Mouse (Mus musculus) induced T-regulatory cell, adult 2 months (primary cell): ENCODE data around the gene Arhgef7.

ENCODE experiments used
- DNase-seq: peaks from one replicate; pipeline ENCODE4 v3.0.0-alpha.2; 2012; ENCODE audit warnings: low read depth

Gene Arhgef7

GRCm38 (mm10) chr8:11797729-11798479 lies 70.4 kb downstream of the Arhgef7 start:
- no peak for DNase-seq

GRCm38 (mm10) chr8:11798480-11798867 lies 71.0 kb downstream of the Arhgef7 start:
- DNase-seq: no peak

DNA sequence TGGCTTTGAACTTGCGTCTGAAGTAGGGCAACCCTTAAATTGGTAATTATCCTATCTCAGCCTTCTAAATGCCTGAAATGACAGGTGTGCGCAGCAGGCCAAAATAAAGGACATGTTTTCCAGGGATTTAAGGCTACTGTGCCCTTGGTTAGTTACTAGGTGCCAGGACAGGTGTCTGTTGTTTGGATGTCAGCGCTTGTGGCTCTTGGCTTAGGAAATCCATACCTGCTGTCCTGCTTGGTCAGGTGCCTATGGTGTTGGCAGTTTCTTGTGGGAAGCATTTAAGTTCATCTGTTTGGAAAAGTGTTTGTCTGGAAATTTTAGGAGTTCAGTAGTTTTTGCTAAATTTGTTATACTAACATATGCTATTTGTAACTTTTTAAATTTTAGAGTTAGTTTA lies 71.6 kb downstream of the Arhgef7 start:
- DNase-seq: no peak

DNA sequence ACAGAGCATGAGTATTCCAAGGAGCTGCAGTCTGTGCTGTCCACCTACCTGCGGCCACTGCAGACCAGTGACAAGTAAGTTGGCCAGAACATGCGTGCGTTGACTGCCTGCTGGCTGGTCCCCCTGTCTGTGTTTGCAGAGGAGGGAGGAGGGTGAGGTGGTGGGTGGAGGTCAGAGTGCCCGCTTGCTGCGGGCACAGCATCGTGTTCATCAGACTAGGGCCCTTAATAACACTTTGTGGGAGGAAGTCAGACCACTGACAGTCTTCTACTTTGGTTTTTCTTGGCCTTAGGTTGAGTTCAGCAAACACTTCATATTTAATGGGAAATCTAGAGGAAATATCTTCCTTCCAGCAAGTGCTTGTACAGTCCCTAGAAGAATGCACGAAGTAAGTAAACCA lies 73.0 kb downstream of the Arhgef7 start:
- DNase-seq: no peak

DNA sequence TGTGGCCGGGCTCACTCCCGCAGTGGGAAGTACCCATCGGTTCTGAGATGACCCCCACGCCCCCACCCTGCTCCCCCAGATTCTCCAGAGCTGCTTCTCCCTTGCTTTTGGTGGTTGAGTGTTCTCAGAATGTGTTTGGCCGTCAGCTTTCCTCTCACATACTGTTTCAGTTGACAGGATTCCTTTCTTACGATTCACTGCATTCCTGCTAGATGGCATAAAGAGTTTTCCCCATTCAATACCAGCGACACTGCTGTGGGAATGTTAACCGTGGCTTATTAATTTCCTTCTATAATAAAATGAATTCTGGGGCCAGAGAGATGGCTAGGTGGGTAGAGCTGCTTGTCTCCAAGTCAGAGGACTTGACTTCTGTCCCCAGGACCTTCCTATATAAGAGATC lies 74.0 kb downstream of the Arhgef7 start:
- no peak for DNase-seq

GRCm38 (mm10) chr8:11804914-11805313 lies 77.4 kb downstream of the Arhgef7 start:
- DNase-seq: no peak

DNA sequence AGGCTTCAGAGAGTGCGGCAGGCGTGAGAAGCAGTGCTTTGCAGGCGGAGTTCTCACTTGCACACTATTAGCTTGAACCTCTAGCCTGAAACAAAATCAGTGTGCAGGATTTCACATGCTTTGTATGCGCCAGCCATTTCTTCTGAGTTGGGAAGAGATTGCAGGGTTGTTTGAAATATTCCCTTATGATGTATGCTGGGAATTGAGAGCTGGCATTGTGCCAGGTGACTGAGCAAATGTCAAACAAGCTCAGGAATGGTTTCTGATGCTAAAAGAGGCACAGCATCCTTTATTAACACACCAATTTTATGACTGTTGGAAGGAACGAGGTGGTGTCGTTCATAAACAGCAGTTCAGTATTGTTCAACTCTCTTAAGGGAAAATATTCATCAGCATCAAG lies 78.7 kb downstream of the Arhgef7 start:
- DNase-seq: no peak

- no peak for DNase-seq
Measured at GRCm38 (mm10) chr8:11807361-11807760, 79.8 kb downstream of the Arhgef7 start.

GRCm38 (mm10) chr8:11808047-11808446 lies 80.5 kb downstream of the Arhgef7 start:
- no peak for DNase-seq

DNA sequence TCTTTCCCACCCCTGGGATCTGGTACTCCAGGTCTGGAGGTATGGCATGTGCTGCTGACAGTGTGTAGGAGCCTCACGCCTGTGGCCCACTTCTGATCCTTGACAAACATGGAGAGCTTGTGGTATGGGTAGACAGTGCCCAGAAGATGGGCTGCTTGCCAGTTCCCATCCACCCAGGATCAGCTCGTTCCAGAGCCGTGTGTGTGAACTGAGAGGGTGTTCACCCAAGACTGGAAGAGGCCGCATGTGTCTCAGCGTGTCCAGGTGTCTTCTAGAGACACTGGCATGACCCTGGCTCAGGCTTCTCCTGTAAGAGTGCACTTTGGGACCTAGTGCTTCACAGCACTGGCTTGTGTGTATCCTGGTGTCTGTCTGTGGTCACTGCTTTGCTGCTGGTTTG lies 82.9 kb downstream of the Arhgef7 start:
- DNase-seq: no peak

- DNase-seq: no peak
Measured at GRCm38 (mm10) chr8:11813801-11814200, 86.3 kb downstream of the Arhgef7 start.

DNA sequence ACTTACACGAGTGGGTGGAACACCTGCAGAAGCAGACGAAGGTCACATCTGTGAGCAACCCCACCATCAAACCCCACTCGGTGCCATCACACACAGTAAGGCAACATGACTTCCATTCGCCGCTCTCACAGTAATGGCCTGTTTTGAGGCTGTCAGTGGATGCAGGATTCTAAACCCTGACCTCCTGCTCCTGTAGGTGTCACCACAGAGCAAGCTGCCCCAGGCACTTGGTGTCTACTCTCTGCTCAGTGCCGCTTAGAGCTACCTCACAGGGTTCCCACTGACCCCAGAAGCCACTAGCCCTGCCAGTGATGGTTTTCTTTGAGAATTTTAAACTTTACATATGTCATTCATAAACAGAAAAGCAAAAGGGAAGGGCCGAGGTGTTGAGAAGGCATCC lies 87.7 kb downstream of the Arhgef7 start:
- DNase-seq: no peak

DNA sequence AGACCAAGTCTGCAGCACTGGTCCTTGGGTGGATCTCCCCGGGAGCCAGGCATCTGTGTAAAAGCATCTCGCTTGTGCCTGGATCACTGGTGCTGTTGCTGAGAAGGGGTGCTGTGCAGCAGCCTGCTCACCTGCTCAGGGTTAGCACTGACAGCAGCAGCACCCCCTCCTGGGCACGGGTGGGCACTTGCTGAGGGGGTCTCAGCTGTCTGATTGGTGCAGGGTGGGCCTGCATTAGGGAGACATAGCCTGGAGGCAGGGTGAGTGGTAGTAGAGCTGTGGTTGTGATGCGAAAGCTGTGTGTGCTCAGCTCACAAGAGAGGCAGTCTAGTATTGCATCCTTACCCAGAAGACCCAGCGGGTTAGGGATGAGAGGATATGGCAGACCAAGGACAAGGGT lies 92.6 kb downstream of the Arhgef7 start:
- no peak for DNase-seq

DNA sequence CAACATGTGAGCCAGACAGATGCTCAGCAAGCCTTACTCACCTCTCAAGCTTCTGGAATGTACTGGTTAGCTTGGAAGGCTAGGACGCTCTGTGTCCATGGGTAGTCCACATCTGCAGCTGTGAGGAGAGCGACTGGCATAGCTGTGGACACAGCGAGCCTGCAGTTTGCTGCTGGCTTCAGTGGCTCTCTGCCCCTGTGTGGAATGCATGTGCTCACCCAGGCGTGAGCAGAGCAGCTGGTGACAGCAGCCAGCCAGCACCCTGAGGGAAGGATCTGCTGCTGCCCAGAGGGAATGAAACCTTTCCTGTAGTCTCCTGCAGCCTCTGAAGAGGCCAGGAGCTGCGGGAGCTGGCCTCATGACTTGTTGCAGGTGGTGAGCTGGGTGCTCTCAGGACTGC lies 93.0 kb downstream of the Arhgef7 start:
- DNase-seq: no peak

GRCm38 (mm10) chr8:11821451-11822206 lies 94.1 kb downstream of the Arhgef7 start:
- DNase-seq: no peak

DNA sequence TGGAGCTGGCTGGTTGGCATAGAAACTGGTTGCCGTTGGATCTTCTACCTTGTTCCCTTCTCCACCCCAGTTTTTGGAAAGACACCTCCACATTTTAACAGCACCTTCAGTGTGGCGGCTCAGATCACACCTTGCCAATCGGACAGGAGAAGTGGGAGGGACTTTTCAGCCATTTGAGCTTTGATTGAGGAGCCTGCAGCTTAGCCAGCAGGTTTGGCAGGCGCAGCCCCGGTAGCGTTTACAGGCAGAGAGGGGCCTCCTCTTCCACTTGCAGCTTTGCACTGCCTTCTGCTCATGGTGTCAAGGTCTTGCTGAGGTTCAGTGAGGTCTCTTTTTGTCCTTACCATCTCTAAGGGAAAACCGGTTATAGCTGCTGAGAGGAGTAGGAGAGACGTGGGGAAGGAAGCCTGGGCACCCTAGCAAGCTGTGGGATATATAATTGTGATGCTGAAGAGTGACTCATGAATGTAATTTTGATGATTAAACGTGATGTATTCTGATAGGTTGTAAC lies 95.1 kb downstream of the Arhgef7 start:
- DNase-seq: no peak

DNA sequence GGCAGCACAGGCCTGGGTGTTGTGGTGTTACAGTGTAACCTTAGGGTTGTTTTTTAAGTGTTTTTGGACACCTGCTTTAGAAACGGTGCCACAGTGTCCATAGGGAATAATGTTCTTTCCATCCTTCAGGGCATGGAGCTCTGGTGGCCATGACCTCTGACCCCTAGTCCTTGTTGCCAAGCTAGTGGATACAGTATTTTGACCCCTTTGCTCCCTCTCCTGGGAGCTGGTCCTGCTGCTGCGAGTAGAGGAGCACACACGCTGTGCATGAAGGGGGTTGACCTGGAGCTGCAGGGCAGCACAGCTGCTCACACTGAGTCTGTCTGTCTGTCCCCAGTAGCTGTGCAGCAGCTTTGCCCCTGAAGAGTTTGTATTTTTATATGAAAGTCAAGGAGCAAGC lies 98.2 kb downstream of the Arhgef7 start:
- no peak for DNase-seq

- no peak for DNase-seq
Measured at GRCm38 (mm10) chr8:11827312-11827711, 99.8 kb downstream of the Arhgef7 start.

DNA sequence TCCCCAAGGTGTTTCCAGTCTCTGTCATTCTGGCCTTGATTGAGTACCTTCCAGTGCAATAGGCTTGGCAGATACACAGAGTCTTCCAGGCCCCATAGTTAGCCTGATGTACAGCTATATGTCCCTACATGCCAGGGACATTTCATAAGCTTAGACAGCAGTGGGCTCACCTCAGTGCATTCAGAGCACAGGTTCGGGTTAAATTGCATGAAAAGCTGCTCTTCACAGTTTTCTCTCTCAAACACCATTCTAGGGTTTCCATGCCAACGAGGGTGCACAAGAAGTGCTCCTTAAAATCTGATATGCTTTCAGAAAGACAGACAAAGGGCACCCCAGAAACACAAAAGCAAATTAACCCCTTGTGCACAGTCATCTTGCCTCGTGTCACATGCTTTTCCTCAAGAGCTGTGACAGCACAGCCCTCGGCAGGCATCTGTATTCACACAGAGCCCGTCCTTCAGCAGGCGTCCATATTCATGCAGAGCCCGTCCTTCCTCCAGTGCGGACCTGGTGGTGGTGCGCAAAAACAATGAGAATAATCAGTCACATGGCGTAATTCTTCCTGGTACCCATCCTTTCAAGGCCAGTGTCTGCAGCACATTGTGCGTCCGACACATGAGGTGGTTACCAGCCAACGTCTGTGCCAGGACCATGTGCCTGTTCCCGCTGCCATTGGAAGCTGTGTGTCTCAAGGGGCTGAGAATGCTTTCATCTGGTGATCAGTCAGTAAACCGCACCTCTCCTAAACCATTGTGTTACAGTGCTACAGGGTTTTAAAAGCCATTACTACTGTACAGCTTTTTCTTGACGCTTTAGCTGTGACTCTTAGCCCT lies 102.9 kb downstream of the Arhgef7 start:
- no peak for DNase-seq

- DNase-seq: no peak
Measured at GRCm38 (mm10) chr8:11831174-11831573, 103.7 kb downstream of the Arhgef7 start.

GRCm38 (mm10) chr8:11831939-11832338 lies 104.4 kb downstream of the Arhgef7 start:
- no peak for DNase-seq

DNA sequence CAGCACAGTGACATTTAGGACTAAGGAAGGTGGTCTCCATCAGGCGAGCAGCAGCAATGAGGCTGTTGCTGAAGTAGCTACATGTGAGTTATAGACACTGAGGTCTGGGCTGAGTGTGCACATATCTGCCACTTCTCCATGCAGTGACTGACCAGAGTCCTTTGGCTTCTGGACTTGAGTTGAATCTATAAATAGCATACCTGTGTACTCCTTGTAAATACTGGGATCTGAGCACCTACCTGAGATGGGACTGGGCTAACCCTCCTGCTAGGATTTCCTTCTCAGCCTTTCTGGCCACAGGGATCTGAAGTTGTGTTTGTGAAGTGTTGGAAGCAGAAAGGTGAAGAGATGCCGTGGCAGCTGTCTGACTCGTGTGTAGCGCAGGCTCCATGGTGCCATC lies 105.6 kb downstream of the Arhgef7 start:
- no peak for DNase-seq

- DNase-seq: no peak
Measured at GRCm38 (mm10) chr8:11834200-11834599, 106.7 kb downstream of the Arhgef7 start.
